Mouse (Mus musculus): ENCODE data around the gene Sema4d. TPM values are rescaled to one million over a fixed set of nuclear protein-coding genes. Genes with fewer than 3 reads are reported as not detected.

Gene Sema4d
- total RNA-seq (2012; rRNA removed) = 6.9 and 8.2 TPM in 2 replicates
- 10 to 100 TPM in 1 of 2 experiments, not detected in 1; 20.3 TPM for polyA plus RNA-seq (2012; ENCODE audit: insufficient read depth in 1 of 2, insufficient read length in 2 of 2, low read depth in 1 of 2, low replicate concordance in 2 of 2, missing spikeins in 1 of 2)

- Histone ChIP-seq H3K27me3 (ENCODE audit: control insufficient read depth in 1 of 2, insufficient read depth in 2 of 2, low read length in 2 of 2) (no peaks in the 10 kb centered on the region), H3K36me3 (ENCODE audit: control insufficient read depth in 1 of 2, insufficient read depth in 2 of 2, low read length in 2 of 2) (peaks cover 0 to 2% of the 10 kb centered on the region in 2 experiments; a peak in 1 of 4 replicates), H3K4me1 (ENCODE audit: control insufficient read depth in 1 of 2, insufficient read depth in 2 of 2, low read length in 2 of 2) (peaks cover under 1 to 16% of the 10 kb centered on the region in 2 experiments), H3K4me3 (ENCODE audit: control insufficient read depth in 1 of 2, insufficient read depth in 1 of 2, low read depth in 2 of 2, low read length in 2 of 2) (peak within 1 kb of the TSS; percentile 88 to 100), H3K27ac (ENCODE audit: control insufficient read depth, low read depth, low read length) (no peak within 1 kb of the TSS), H3K9ac (ENCODE audit: control insufficient read depth, low read depth, low read length, poor library complexity, severe bottlenecking) (peak within 1 kb of the TSS; percentile 78), H3K9me3 (replicated peaks; ENCODE audit: insufficient read depth, low read length) (no peaks in the 10 kb centered on the region), H3K79me2 (ENCODE audit: control insufficient read depth, insufficient read depth, low read length, poor library complexity) (peaks cover 11% of the 10 kb centered on the region)
- TF ChIP-seq RAD21 (IDR thresholded peaks at IDR 0.05; ENCODE audit: low read depth, low read length) (no peak), POLR2A (IDR thresholded peaks at IDR 0.05; ENCODE audit: control insufficient read depth in 1 of 2, insufficient read depth in 1 of 2, low read depth in 1 of 2, low read length in 2 of 2, poor library complexity in 1 of 2) (peak in 1 of 2 experiments; percentile 22; a peak in 1 of 4 replicates), MEF2A (IDR thresholded peaks at IDR 0.05; ENCODE audit: extremely low read depth, insufficient replicate concordance, low read depth, low read length, poor library complexity, severe bottlenecking) (no peak), E2F4 (IDR thresholded peaks at IDR 0.05; ENCODE audit: borderline replicate concordance, low read depth, low read length) (no peak), TBP (IDR thresholded peaks at IDR 0.05; ENCODE audit: low read depth, low read length) (no peak), MAZ (IDR thresholded peaks at IDR 0.05; ENCODE audit: low read depth, low read length) (no peak), NELFE (IDR thresholded peaks at IDR 0.05; ENCODE audit: low read depth, low read length) (peak; percentile 34; the same call in 1 of the 2 replicates), MAX (IDR thresholded peaks at IDR 0.05; ENCODE audit: low read length) (no peak), SIN3A (IDR thresholded peaks at IDR 0.05; ENCODE audit: low read length) (no peak), EP300 (IDR thresholded peaks at IDR 0.05; ENCODE audit: low read depth in 1 of 2, low read length in 2 of 2) (no peak)
- DNase-seq (ENCODE audit: low read depth, low spot score) = peak; percentile 86
These were observed at the start of gene Sema4d for GRCm38 (mm10) chr13:51793425-51793891. Sema4d (minus strand) TSS chr13:51793747.

- Histone ChIP-seq H3K4me1 (ENCODE audit: control insufficient read depth in 1 of 2, insufficient read depth in 2 of 2, low read length in 2 of 2) (peaks cover 6 to 25% of the 10 kb centered on the region in 2 experiments), H3K79me2 (ENCODE audit: control insufficient read depth, insufficient read depth, low read length, poor library complexity) (peaks cover 16% of the 10 kb centered on the region), H3K27ac (ENCODE audit: control insufficient read depth, low read depth, low read length) (no peak overlapping the region), H3K36me3 (ENCODE audit: control insufficient read depth in 1 of 2, insufficient read depth in 2 of 2, low read length in 2 of 2) (peaks cover 0 to 2% of the 10 kb centered on the region in 2 experiments; a peak in 1 of 4 replicates), H3K9ac (ENCODE audit: control insufficient read depth, low read depth, low read length, poor library complexity, severe bottlenecking) (no peak overlapping the region), H3K4me3 (ENCODE audit: control insufficient read depth in 1 of 2, insufficient read depth in 1 of 2, low read depth in 2 of 2, low read length in 2 of 2) (no peak overlapping the region), H3K9me3 (replicated peaks; ENCODE audit: insufficient read depth, low read length) (no peaks in the 10 kb centered on the region), H3K27me3 (ENCODE audit: control insufficient read depth in 1 of 2, insufficient read depth in 2 of 2, low read length in 2 of 2) (no peaks in the 10 kb centered on the region; a peak in 1 of 4 replicates)
- TF ChIP-seq MEF2A (IDR thresholded peaks at IDR 0.05; ENCODE audit: extremely low read depth, insufficient replicate concordance, low read depth, low read length, poor library complexity, severe bottlenecking) = no peak
- TF ChIP-seq ELF1 (IDR thresholded peaks at IDR 0.05; ENCODE audit: low read depth, low read length) = no peak
- no peak for TF ChIP-seq CHD2 (IDR thresholded peaks at IDR 0.05; ENCODE audit: low read length)
- TF ChIP-seq GATA1 (IDR thresholded peaks at IDR 0.05; ENCODE audit: low read depth, low read length) = no peak
- no peak for TF ChIP-seq POLR2A (IDR thresholded peaks at IDR 0.05; ENCODE audit: control insufficient read depth in 1 of 2, insufficient read depth in 1 of 2, low read depth in 1 of 2, low read length in 2 of 2, poor library complexity in 1 of 2)
- TF ChIP-seq POLR2AphosphoS2 (IDR thresholded peaks at IDR 0.05; ENCODE audit: low read length) = no peak
- no peak for TF ChIP-seq MXI1 (IDR thresholded peaks at IDR 0.05; ENCODE audit: low read depth, low read length)
- TF ChIP-seq USF1 (IDR thresholded peaks at IDR 0.05; ENCODE audit: low read depth, low read length) = no peak
- no peak for TF ChIP-seq MAFK (IDR thresholded peaks at IDR 0.05; ENCODE audit: borderline replicate concordance, low read depth, low read length)
- DNase-seq (ENCODE audit: low read depth, low spot score) = no peak
These were observed 49.8 kb upstream of the Sema4d start for GRCm38 (mm10) chr13:51843298-51843697.
